Mouse (Mus musculus) spleen, postnatal 14 days (tissue): ENCODE data around the gene Agap1.

ENCODE experiments used
- DNase-seq, 2 experiments: peaks; one replicate each; pipeline ENCODE4 v3.0.0; 2021 to 2022; ENCODE audit warnings: low spot score in 2 of 2

Gene Agap1

GRCm38 (mm10) chr1:89713681-89714080 lies 259.1 kb downstream of the Agap1 start:
- no peak for DNase-seq

- DNase-seq: no peak
These were observed 259.8 kb downstream of the Agap1 start for GRCm38 (mm10) chr1:89714165-89714980.

- DNase-seq: no peak
These were observed 261.6 kb downstream of the Agap1 start for GRCm38 (mm10) chr1:89716234-89716633.

- DNase-seq: no peak
These were observed 262.5 kb downstream of the Agap1 start for GRCm38 (mm10) chr1:89717100-89717499.

- DNase-seq: no peak
These were observed 264.3 kb downstream of the Agap1 start for GRCm38 (mm10) chr1:89718782-89719403.

GRCm38 (mm10) chr1:89724141-89724540 lies 269.5 kb downstream of the Agap1 start:
- DNase-seq: no peak

- no peak for DNase-seq
These were observed 269.9 kb downstream of the Agap1 start for GRCm38 (mm10) chr1:89724555-89724954.

GRCm38 (mm10) chr1:89724957-89725356 lies 270.4 kb downstream of the Agap1 start:
- no peak for DNase-seq

- DNase-seq: no peak
These were observed 273.9 kb downstream of the Agap1 start for GRCm38 (mm10) chr1:89728481-89728880.

- DNase-seq: no peak
These were observed 276.1 kb downstream of the Agap1 start for GRCm38 (mm10) chr1:89730589-89731195.

- DNase-seq: no peak
These were observed 279.8 kb downstream of the Agap1 start for GRCm38 (mm10) chr1:89734368-89734767.

GRCm38 (mm10) chr1:89735146-89735545 lies 280.5 kb downstream of the Agap1 start:
- DNase-seq: no peak

GRCm38 (mm10) chr1:89736021-89736420 lies 281.4 kb downstream of the Agap1 start:
- no peak for DNase-seq

- no peak for DNase-seq
These were observed 284.6 kb downstream of the Agap1 start for GRCm38 (mm10) chr1:89739067-89739774.

- no peak for DNase-seq
These were observed 285.1 kb downstream of the Agap1 start for GRCm38 (mm10) chr1:89739775-89740099.

GRCm38 (mm10) chr1:89742359-89742758 lies 287.8 kb downstream of the Agap1 start:
- DNase-seq: no peak

- DNase-seq: no peak
These were observed 291.6 kb downstream of the Agap1 start for GRCm38 (mm10) chr1:89746171-89746570.

- DNase-seq: no peak
These were observed 295.1 kb downstream of the Agap1 start for GRCm38 (mm10) chr1:89749666-89750065.

- no peak for DNase-seq
These were observed 295.9 kb downstream of the Agap1 start for GRCm38 (mm10) chr1:89750495-89750894.

- DNase-seq: no peak
These were observed 296.3 kb downstream of the Agap1 start for GRCm38 (mm10) chr1:89750921-89751320.

- no peak for DNase-seq
These were observed 296.7 kb downstream of the Agap1 start for GRCm38 (mm10) chr1:89751344-89751743.

- no peak for DNase-seq
These were observed 298.1 kb downstream of the Agap1 start for GRCm38 (mm10) chr1:89752659-89753058.
